Mouse (Mus musculus) heart, postnatal 0 days (tissue): ENCODE measurements at regions not wholly inside any gene's neighbourhood (a gene's known extent, or its start where the extent isn't known, plus 50 kb on each side); places are given as distances from the start of the nearest gene placed in this dataset.

Source experiments
- CTCF ChIP-seq: IDR thresholded peaks from 2 replicates; pipeline ENCODE4 v1.5.1; 2016; ENCODE audit warnings: antibody characterized with exemption, control low read depth, low read depth
- EP300 ChIP-seq: IDR thresholded peaks from 2 replicates; pipeline ENCODE4 v1.6.1; 2016; ENCODE audit warnings: antibody characterized with exemption, low read depth

GRCm38 (mm10) chr6:73377884-73378283, 91.6 kb downstream of the 4931417E11Rik start:
- TF ChIP-seq EP300 (no peak), CTCF (no peak)
